37 mouse cellular contexts compared by ENCODE assay signal in genomic region chr11:63109230-63109775, GRCm38 (mm10). TPM values are rescaled to one million over a fixed set of nuclear protein-coding genes. Genes with fewer than 3 reads are reported as not detected.
DNase-seq lines count a peak whose midpoint lies in the region; TF ChIP-seq lines count a peak whose summit lies in the region.
"Had no signal": no experiment of that assay in that cellular context is flagged by ENCODE, and none has a peak within 500 bp of the region (broad histone marks: within the 10 kb centered on the region; RNA-seq: fewer than 3 reads in every experiment).

No protein-coding gene starts in this region.

- H3K4me1 ChIP-seq in heart, adult 2 months (ENCODE audit: control insufficient read depth, insufficient read depth, low read length): no peaks in the 10 kb centered on the region
- H3K4me1 ChIP-seq in thymus, adult 2 months (replicated peaks; ENCODE audit: control insufficient read depth, insufficient read depth, low read length): no peaks in the 10 kb centered on the region
- H3K4me1 ChIP-seq: embryonic facial prominence, embryonic 10.5 days; embryonic facial prominence, embryonic 13.5 days; forebrain, embryonic 12.5 days; hindbrain, embryonic 12.5 days; hindbrain, embryonic 15.5 days had no signal

- H3K36me3 ChIP-seq in heart, adult 2 months (ENCODE audit: control insufficient read depth, insufficient read depth, low read length): no peaks in the 10 kb centered on the region
- no peaks in the 10 kb centered on the region for H3K36me3 ChIP-seq in thymus, adult 2 months (ENCODE audit: control insufficient read depth, insufficient read depth, low read length)
- H3K36me3 ChIP-seq: embryonic facial prominence, embryonic 10.5 days; embryonic facial prominence, embryonic 13.5 days; forebrain, embryonic 12.5 days; G1E; hindbrain, embryonic 12.5 days; hindbrain, embryonic 15.5 days had no signal

- H3K27ac ChIP-seq in heart, adult 2 months: no peak overlapping the region
- H3K27ac ChIP-seq in thymus, adult 2 months (ENCODE audit: control insufficient read depth, insufficient read depth, low read length): no peak overlapping the region
- H3K27ac ChIP-seq: embryonic facial prominence, embryonic 10.5 days; embryonic facial prominence, embryonic 13.5 days; forebrain, embryonic 12.5 days; gastrocnemius, adult 2 months; hindbrain, embryonic 12.5 days; hindbrain, embryonic 15.5 days had no signal

- 60% methylated on average over 1 of the region's 1 CpGs for WGBS in heart, adult 2 months
- WGBS in thymus, adult 2 months: 72% methylated on average over 1 of the region's 1 CpGs

- no peak overlapping the region for H3K9ac ChIP-seq in heart, adult 2 months (ENCODE audit: low read depth, low read length)
- H3K9ac ChIP-seq: embryonic facial prominence, embryonic 13.5 days; forebrain, embryonic 12.5 days; hindbrain, embryonic 12.5 days; hindbrain, embryonic 15.5 days had no signal

- no peaks in the 10 kb centered on the region for H3K79me2 ChIP-seq in heart, adult 2 months (replicated peaks; ENCODE audit: control insufficient read depth, insufficient read depth, low read length)

- no peak overlapping the region for H3K4me3 ChIP-seq in heart, adult 2 months
- no peak overlapping the region for H3K4me3 ChIP-seq in thymus, adult 2 months (ENCODE audit: control insufficient read depth, insufficient read depth, low read length)
- H3K4me3 ChIP-seq: embryonic facial prominence, embryonic 10.5 days; embryonic facial prominence, embryonic 13.5 days; erythroblast, embryonic 14.5 days; forebrain, embryonic 12.5 days; gastrocnemius, adult 2 months; hindbrain, embryonic 12.5 days; hindbrain, embryonic 15.5 days had no signal

- no peak for TF ChIP-seq CTCF in heart, adult 2 months (IDR thresholded peaks at IDR 0.05)
- TF ChIP-seq CTCF in thymus, adult 2 months (IDR thresholded peaks at IDR 0.05; ENCODE audit: borderline replicate concordance, control insufficient read depth, extremely low read depth, insufficient read depth, low read length, poor library complexity): no peak

- no peaks in the 10 kb centered on the region for H3K27me3 ChIP-seq in heart, adult 2 months (ENCODE audit: control insufficient read depth, insufficient read depth, low read length)
- H3K27me3 ChIP-seq in thymus, adult 2 months (ENCODE audit: control insufficient read depth, insufficient read depth, low read length): no peaks in the 10 kb centered on the region
- H3K27me3 ChIP-seq: embryonic facial prominence, embryonic 13.5 days; forebrain, embryonic 12.5 days; hindbrain, embryonic 12.5 days; hindbrain, embryonic 15.5 days; Patski had no signal

- intact Hi-C loops in heart, adult 2 months (cut with DNase I): no loop called here

- no peak for TF ChIP-seq POLR2A in heart, adult 2 months (IDR thresholded peaks at IDR 0.05; ENCODE audit: insufficient read depth, low read depth, low read length)
- no peak for TF ChIP-seq POLR2A in thymus, adult 2 months (IDR thresholded peaks at IDR 0.05; ENCODE audit: control insufficient read depth, extremely low read depth, insufficient read depth, low read length, poor library complexity)

- DNase-seq in heart, adult 11 months: peak; percentile 56
- no peak for DNase-seq in heart, adult 2 months
- DNase-seq in ES-CJ7 (ENCODE audit: low read depth, low spot score): peak; percentile 47
- peak; percentile 54 for DNase-seq in ZHBTc4 (ENCODE audit: low read depth, low spot score)
- DNase-seq in thymus, postnatal 25 days: no peak
- no peak for DNase-seq in thymus, adult 2 months
- DNase-seq: adrenal gland, adult 8-10 months; adrenal gland, postnatal 36 days; B cell, adult 2 months; cerebellum, adult 11 months; cerebellum, adult 2 months; cerebellum, adult 9-11 months; cerebellum, postnatal 25 days; embryo, embryonic 11 days; gastrocnemius, adult 2 months; gastrocnemius, postnatal 25 days; kidney, adult 2 months had no signal

- no peak for TF ChIP-seq EP300 in heart, adult 2 months (IDR thresholded peaks at IDR 0.05; ENCODE audit: insufficient read depth, low read depth, low read length)

RNA-seq across cellular contexts. Expression of gene Pmp22, which starts 19.5 kb away (rescaled TPM):
- 10 to 100 TPM; 37.5 to 49.6 TPM for total RNA-seq in heart, adult 2 months (2021)
- polyA plus RNA-seq in heart, adult 2 months (2012; rRNA removed): 53.5 and 69.4 TPM in 2 replicates
- 24.2 and 27.3 TPM in 2 replicates for polyA plus RNA-seq in thymus, adult 2 months (2012; rRNA removed)
- total RNA-seq: hematopoietic stem cell, adult 5-6 weeks had no signal
- polyA plus RNA-seq: activated CD4-positive, CD25-positive, alpha-beta regulatory T cell, adult 4 months; G1E had no signal

RNA-seq across cellular contexts. Expression of gene Tekt3, which starts 47.8 kb away (rescaled TPM):
- not detected for total RNA-seq in heart, adult 2 months (2021)
- not detected in 2 replicates for polyA plus RNA-seq in heart, adult 2 months (2012; rRNA removed)
- 0.05 TPM in 1 of 2 replicates, not detected in the other for polyA plus RNA-seq in thymus, adult 2 months (2012; rRNA removed)
- total RNA-seq: adrenal gland, adult 8-10 months; adrenal gland, postnatal 36 days; gastrocnemius, adult 2 months; gastrocnemius, postnatal 25 days; heart, adult 8-10 months; heart, postnatal 25 days; hematopoietic stem cell, adult 5-6 weeks had no signal
- polyA plus RNA-seq: activated CD4-positive, CD25-positive, alpha-beta regulatory T cell, adult 4 months; cerebellum, adult 2 months; cortical plate, adult 2 months; embryonic facial prominence, embryonic 10.5 days; embryonic facial prominence, embryonic 13.5 days; erythroblast, embryonic 14.5 days; forebrain, embryonic 12.5 days; forebrain, embryonic 16.5 days; frontal cortex, adult 2 months; G1E; heart, embryonic 11.5 days; heart, embryonic 14.5 days; heart, postnatal 0 days; hindbrain, embryonic 12.5 days; hindbrain, embryonic 15.5 days; intestine, embryonic 14.5 days; intestine, postnatal 0 days; kidney, adult 2 months; Patski had no signal

Comparison
In these comparisons a context has a peak if more than half of its experiments do, and no peak if none do; other contexts are left out.
1. DNase-seq: peak in heart, adult 11 months (single experiment), ES-CJ7 (single experiment) and ZHBTc4 (single experiment); none in heart, adult 2 months (0 of 2), thymus, postnatal 25 days (single experiment) and thymus, adult 2 months (single experiment).